Mouse (Mus musculus): ENCODE data around the gene Taf1d. TPM values are rescaled to one million over a fixed set of nuclear protein-coding genes. Genes with fewer than 3 reads are reported as not detected.

Gene Taf1d
- total RNA-seq (2023; ENCODE audit: inconsistent age): 318 to 362 TPM (median 342 TPM) in 4 replicates

DNA sequence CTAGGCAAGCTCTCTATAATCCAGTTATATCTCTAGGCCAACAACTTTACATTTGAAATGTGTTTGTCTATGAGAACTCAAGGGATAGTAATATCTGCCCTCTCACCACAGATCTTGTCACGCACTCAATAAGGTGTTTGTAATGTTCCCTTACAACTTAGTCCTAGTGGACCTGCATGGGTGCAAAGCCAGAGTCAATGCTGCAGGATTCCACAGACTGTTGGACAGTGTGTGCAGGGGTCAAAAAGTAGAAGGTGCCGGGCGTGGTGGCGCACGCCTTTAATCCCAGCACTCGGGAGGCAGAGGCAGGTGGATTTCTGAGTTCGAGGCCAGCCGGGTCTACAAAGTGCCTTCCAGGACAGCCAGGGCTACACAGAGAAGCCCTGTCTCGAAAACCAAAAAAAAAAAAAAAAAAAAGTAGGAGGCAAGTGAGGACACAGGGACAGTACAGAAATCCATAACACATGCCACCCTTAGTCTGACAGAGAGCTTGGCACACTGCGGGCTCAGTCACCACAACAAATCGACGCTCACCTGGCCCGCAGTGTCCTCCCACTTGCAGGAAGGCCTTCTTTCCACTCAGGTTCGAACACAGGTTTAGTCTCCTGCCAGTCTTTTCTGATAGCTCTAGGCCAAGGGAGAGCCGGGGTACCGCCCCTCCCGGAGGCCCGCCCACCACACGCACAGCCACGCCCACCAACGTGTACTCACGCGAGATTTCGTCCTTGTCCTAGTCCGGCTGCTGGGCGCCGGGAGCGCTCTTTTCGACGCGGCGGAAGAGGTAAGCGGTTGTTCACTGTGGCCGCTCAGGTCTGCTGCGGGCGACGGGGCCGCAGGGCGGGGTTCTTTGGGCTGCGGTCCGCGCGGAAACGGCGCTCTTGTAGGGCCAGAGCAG lies at the start of gene Taf1d:
TSS of gene Taf1d (plus strand) at position 712 of the 895 bp plus-strand sequence.

DNA sequence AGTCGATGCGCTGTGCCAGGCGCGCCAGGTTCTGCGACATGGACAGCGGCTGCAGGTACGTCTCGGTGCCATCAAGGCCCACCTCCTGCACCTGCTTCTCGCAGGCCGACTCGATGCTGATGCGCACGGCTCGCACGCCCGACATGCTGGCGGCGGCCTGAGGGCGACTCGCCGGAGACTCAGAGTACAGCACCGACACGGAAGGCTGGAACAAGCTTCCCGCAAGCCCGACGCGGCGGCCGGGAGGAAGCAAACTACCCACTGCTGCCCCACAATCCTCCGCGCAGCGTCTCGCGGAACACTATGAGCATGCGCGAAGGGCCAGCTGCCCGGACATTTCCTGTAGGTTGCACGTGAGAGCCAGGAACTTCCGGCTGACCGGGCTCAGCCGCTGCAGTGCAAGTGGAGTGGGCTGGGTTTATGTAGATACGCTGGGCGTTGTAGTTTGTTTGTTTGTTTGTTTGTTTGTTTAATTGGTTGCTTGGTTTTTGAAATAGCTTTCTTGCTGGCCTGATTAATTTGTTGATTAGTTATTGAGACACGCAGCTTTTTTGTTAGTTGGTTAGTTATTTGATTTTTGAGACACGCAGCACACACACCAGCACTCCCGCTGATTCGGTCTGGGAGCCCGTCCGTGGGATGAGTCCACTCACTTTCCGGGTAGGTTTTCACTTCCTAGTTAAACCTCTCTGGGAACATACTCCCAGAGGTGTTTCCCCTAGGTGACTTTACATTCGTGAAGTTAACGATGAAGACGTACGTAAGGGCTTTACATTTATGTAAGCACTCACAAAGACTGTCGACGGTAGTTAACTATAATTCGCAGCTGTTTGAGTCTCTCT lies 26.1 kb upstream of the Taf1d start, which contains the start of gene Med17:
TSS of gene Med17 (minus strand) at position 283 of the 842 bp plus-strand sequence.

DNA sequence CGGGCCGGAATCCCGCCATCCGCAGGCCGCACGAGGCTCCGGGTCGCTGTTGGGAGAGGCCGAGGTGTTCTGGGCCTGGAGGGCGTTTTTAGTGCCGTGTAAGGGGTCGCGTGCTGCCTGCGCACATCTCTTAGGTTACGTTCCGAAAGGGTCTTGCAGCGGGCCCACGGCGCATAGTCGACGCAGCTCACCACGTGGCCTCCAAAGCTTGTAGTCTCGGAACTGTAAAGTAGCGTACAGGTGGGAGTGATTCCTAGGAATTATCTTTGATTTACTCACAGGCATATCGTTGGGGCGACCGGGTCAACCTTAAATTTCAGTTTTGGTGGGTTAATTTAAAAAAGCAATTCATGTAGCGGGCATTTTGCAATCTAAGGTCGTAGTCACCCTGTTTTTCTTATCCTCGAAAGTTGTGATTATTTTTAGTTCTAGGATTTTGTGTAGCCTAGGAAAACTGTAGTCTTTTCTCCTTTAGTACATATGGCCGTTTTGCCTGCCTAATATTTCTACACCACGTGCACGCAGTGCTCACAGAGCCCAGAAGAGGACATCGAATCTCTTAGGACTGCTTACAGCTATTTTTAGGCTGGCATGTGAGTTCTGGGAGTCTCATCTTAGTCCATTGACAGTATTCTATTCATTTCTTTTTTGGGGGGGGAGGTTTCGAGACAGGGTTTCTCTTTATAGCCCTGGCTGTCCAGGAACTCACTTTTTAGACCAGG lies 545 bp downstream of the Taf1d start, which contains the start of gene 4931406C07Rik:
TSS of gene 4931406C07Rik (minus strand) at position 51 of the 722 bp plus-strand sequence.

DNA sequence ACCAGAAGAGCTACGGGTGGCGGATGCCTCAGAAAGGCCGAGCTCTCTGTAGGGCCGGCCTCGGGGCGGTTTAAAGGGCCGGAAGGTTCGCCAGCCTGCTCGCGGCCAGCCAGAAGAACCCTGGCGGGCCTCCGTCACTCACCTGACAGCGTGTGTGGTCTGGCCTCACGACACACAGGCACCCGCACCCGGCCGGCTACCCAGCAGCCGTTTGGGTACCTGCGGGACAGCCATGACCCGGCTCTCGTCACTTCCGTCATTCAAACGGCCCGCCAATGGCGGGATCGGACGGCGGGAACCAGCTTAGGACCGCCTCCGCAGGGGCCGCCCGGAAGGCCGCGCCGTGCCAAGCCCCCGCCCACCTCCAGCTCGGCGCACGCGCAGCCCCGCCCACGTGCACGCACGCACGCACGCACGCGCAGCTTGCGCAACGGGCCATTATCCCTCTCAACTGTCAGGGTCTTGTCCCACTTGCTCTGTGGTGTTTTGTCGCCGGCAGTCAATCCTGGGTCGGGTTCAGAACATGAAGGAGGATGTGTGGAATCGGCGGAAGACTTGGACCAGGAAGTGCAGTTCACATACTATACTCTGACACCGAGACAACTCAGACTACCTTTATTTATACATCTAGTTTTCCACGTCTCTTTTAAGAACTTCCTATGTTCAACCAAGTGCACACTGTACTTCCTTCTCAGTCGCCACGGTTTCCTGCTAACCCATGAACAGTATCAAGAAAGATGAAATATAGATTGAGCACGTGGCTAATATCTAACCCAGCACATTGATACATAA lies 51.7 kb downstream of the Taf1d start, which contains the start of gene Cep295:
TSS of gene Cep295 (minus strand) at position 305 of the 792 bp plus-strand sequence.

Other genes starting within 250 kb of the Taf1d start
- gene Hephl1, start 194.1 kb upstream of the Taf1d start, total RNA-seq (2023; ENCODE audit: inconsistent age): not detected in 4 replicates
- not detected in 4 replicates for gene Vstm5, start 67.2 kb upstream of the Taf1d start, total RNA-seq (2023; ENCODE audit: inconsistent age)
- gene Med17, start 26.3 kb upstream of the Taf1d start, total RNA-seq (2023; ENCODE audit: inconsistent age): 42.8 to 48.9 TPM (median 47.4 TPM) in 4 replicates
- gene 4931406C07Rik, start 234 bp downstream of the Taf1d start, total RNA-seq (2023; ENCODE audit: inconsistent age): 5.0 to 7.9 TPM (median 5.3 TPM) in 4 replicates
- 38.1 to 56.9 TPM (median 52.5 TPM) in 4 replicates for gene Cep295, start 51.6 kb downstream of the Taf1d start, total RNA-seq (2023; ENCODE audit: inconsistent age)
- 9.1 to 16.5 TPM (median 9.9 TPM) in 4 replicates for gene Smco4, start 187.2 kb downstream of the Taf1d start, total RNA-seq (2023; ENCODE audit: inconsistent age)